Mouse (Mus musculus): ENCODE measurements around the gene D930020B18Rik. TPM values are rescaled to one million over a fixed set of nuclear protein-coding genes. Genes with fewer than 3 reads are reported as not detected.

Gene D930020B18Rik
- polyA plus RNA-seq, 1 experiment, result not detected

- TF ChIP-seq POLR2A (IDR thresholded peaks at IDR 0.05; ENCODE audit: insufficient read depth, low read depth, low read length) (no peak), CTCF (IDR thresholded peaks at IDR 0.05; ENCODE audit: insufficient read depth, low read depth, low read length) (no peak)
- peaks cover 7% of the 10 kb centered on the region; the same call in 1 of the 2 replicates for H3K4me1 ChIP-seq (ENCODE audit: control insufficient read depth, insufficient read depth, low read length)
- WGBS, result 68% methylated on average over 7 of the region's 7 CpGs
- no peak overlapping the region for H3K4me3 ChIP-seq (ENCODE audit: insufficient read depth, low read depth, low read length)
- no peak overlapping the region for H3K27ac ChIP-seq (ENCODE audit: insufficient read depth, low read depth, low read length)
Observed at GRCm38 (mm10) chr10:121687511-121687910, 46.1 kb downstream of the D930020B18Rik start.

DNA sequence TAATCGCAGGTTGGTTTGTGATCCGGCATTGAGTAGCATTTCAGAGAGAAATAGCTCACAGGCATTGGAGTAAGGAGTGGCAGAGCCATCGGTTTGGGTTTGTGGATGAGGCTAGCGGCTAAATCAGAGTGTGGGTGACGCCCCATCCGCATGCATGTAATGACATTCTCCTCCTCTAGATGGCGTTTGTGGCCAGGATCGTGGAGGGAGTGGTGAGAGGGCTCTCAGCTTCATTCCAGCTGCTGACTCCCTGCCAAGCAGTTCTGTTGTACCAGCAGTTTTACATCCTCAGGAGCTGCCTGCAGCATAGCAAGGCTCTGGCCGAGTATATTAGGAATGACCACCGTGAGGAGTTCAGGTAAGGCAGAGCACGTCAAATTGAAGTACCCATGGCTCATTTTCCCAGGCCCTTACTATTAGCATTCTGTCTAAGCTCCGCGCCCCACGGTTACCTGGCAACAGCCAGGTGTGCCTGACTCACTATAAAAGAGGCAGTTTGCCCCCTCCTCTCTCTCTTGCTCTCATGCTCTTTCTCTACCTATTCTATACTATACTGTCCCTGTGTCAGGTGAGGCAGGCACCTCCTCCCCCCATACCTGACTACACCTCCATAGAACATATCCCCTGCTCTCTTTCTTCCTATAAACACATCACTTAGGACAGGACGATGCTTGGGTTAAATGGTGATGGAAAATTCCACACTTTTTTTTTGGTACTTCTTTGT lies 48.4 kb downstream of the D930020B18Rik start:
- Histone ChIP-seq H3K27ac (ENCODE audit: insufficient read depth, low read depth, low read length) (no peak overlapping the region), H3K4me1 (ENCODE audit: control insufficient read depth, insufficient read depth, low read length) (peaks cover 7% of the 10 kb centered on the region; the same call in 1 of the 2 replicates), H3K4me3 (ENCODE audit: insufficient read depth, low read depth, low read length) (no peak overlapping the region)
- WGBS, result 19% methylated on average over 15 of the region's 15 CpGs
- peak; percentile 75 for TF ChIP-seq CTCF (IDR thresholded peaks at IDR 0.05; ENCODE audit: insufficient read depth, low read depth, low read length)
- TF ChIP-seq POLR2A (IDR thresholded peaks at IDR 0.05; ENCODE audit: insufficient read depth, low read depth, low read length), result no peak

DNA sequence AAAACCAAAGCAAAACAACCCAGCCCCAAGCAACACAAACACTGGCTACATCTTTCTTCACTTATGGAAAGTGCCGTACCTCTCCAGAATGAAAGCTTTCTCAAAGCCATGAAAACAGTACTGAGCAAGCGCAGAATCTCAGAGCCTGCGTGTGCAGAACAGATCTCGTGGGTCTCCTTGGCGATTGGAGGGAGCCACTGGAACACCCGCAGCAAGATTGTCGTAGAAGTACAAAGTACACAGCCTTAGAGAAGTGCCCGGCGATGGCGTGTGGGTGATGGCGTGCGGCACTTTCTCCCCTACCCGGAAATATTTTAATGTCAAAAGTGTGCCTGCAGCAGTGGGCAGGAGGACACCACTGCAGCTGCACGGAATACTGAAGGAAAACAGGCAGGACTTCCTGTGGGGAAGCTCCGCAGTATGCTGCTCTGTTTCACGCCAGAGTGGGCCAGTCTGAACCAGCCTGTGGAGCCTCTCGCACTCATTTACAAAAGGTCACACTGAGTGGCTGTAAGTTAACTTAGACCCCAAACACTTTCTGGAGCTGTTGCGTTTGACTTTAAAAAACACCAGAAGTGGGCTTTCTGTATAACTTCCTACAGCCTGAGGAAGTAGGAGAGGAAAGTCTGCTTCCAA lies 51.7 kb downstream of the D930020B18Rik start:
- 55% methylated on average over 18 of the region's 18 CpGs for WGBS
- Histone ChIP-seq H3K27ac (ENCODE audit: insufficient read depth, low read depth, low read length) (no peak overlapping the region), H3K4me3 (ENCODE audit: insufficient read depth, low read depth, low read length) (no peak overlapping the region), H3K4me1 (ENCODE audit: control insufficient read depth, insufficient read depth, low read length) (peaks cover 7% of the 10 kb centered on the region; the same call in 1 of the 2 replicates)
- no peak for TF ChIP-seq CTCF (IDR thresholded peaks at IDR 0.05; ENCODE audit: insufficient read depth, low read depth, low read length)
- no peak for TF ChIP-seq POLR2A (IDR thresholded peaks at IDR 0.05; ENCODE audit: insufficient read depth, low read depth, low read length)

DNA sequence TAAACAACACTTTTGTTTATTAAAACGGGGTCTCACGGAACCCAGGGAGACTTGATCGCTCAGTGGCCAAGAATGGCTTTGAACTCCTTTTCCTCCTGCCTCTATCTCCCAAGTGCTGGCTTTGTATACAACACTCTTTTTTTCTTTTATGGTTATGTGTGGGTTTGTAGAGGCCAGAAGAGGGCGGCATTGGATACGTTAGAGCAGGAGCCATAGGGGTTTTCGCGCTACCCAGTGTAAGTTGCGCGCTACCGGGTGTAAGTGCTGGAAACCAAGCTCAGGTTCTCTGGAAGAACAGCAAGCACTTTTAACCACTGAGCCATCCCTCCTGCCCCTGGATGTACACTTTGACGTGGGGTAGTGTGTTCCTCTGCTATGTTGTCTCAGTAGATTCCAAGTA lies 53.2 kb downstream of the D930020B18Rik start:
- H3K4me1 ChIP-seq (ENCODE audit: control insufficient read depth, insufficient read depth, low read length), result peaks cover 7% of the 10 kb centered on the region; the same call in 1 of the 2 replicates
- WGBS, result 88% methylated on average over 11 of the region's 11 CpGs
- no peak overlapping the region for H3K27ac ChIP-seq (ENCODE audit: insufficient read depth, low read depth, low read length)
- no peak for TF ChIP-seq POLR2A (IDR thresholded peaks at IDR 0.05; ENCODE audit: insufficient read depth, low read depth, low read length)
- TF ChIP-seq CTCF (IDR thresholded peaks at IDR 0.05; ENCODE audit: insufficient read depth, low read depth, low read length), result no peak
- H3K4me3 ChIP-seq (ENCODE audit: insufficient read depth, low read depth, low read length), result no peak overlapping the region

GRCm38 (mm10) chr10:121701296-121702248 lies 60.2 kb downstream of the D930020B18Rik start:
- WGBS, result 54% methylated on average over 11 of the region's 11 CpGs
- TF ChIP-seq POLR2A (IDR thresholded peaks at IDR 0.05; ENCODE audit: insufficient read depth, low read depth, low read length) (no peak), CTCF (IDR thresholded peaks at IDR 0.05; ENCODE audit: insufficient read depth, low read depth, low read length) (no peak)

GRCm38 (mm10) chr10:121703619-121704018 lies 62.2 kb downstream of the D930020B18Rik start:
- no peaks in the 10 kb centered on the region for H3K4me1 ChIP-seq (ENCODE audit: control insufficient read depth, insufficient read depth, low read length)
- no peak overlapping the region for H3K4me3 ChIP-seq (ENCODE audit: insufficient read depth, low read depth, low read length)
- TF ChIP-seq CTCF (IDR thresholded peaks at IDR 0.05; ENCODE audit: insufficient read depth, low read depth, low read length), result no peak
- no peak for TF ChIP-seq POLR2A (IDR thresholded peaks at IDR 0.05; ENCODE audit: insufficient read depth, low read depth, low read length)
- H3K27ac ChIP-seq (ENCODE audit: insufficient read depth, low read depth, low read length), result no peak overlapping the region
- 68% methylated on average over 6 of the region's 6 CpGs for WGBS

More at GRCm38 (mm10) chr10:121701296-121702248, 60.2 kb downstream of the D930020B18Rik start:
- H3K4me3 ChIP-seq (ENCODE audit: insufficient read depth, low read depth, low read length), result no peak overlapping the region
- no peaks in the 10 kb centered on the region for H3K4me1 ChIP-seq (ENCODE audit: control insufficient read depth, insufficient read depth, low read length)
- H3K27ac ChIP-seq (ENCODE audit: insufficient read depth, low read depth, low read length), result no peak overlapping the region

DNA sequence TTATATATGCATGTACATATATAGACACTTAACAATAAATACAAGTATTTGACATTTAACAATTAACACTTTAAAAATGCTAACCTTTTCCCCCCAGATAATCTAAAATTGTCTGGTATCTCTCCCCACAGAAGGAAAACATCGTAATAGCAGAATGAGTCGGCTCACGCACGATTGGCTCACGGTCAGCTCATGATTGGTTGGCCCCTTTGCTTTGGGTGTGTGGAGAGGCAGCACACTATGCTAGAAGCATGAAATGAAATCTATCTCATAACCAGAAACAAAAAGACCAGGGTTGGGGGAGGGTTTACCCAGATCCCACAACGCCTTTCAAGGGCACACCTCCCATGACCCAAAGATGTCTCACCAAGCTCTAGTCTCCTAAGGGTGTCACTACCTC lies 63.5 kb downstream of the D930020B18Rik start:
- TF ChIP-seq POLR2A (IDR thresholded peaks at IDR 0.05; ENCODE audit: insufficient read depth, low read depth, low read length), result no peak
- no peak for TF ChIP-seq CTCF (IDR thresholded peaks at IDR 0.05; ENCODE audit: insufficient read depth, low read depth, low read length)
- Histone ChIP-seq H3K27ac (ENCODE audit: insufficient read depth, low read depth, low read length) (no peak overlapping the region), H3K4me1 (ENCODE audit: control insufficient read depth, insufficient read depth, low read length) (no peaks in the 10 kb centered on the region), H3K4me3 (ENCODE audit: insufficient read depth, low read depth, low read length) (no peak overlapping the region)
- 91% methylated on average over 6 of the region's 6 CpGs for WGBS

- WGBS, result 81% methylated on average over 15 of the region's 15 CpGs
- TF ChIP-seq CTCF (IDR thresholded peaks at IDR 0.05; ENCODE audit: insufficient read depth, low read depth, low read length) (no peak), POLR2A (IDR thresholded peaks at IDR 0.05; ENCODE audit: insufficient read depth, low read depth, low read length) (no peak)
- Histone ChIP-seq H3K4me3 (ENCODE audit: insufficient read depth, low read depth, low read length) (no peak overlapping the region), H3K27ac (ENCODE audit: insufficient read depth, low read depth, low read length) (no peak overlapping the region), H3K4me1 (ENCODE audit: control insufficient read depth, insufficient read depth, low read length) (no peaks in the 10 kb centered on the region)
Observed at GRCm38 (mm10) chr10:121705399-121706163, 64.2 kb downstream of the D930020B18Rik start.
